Mouse (Mus musculus) embryonic fibroblast, embryonic 13.5 days (primary cell): ENCODE results near the gene Kcns1.

Experiments
- CTCF ChIP-seq: IDR thresholded peaks from 2 replicates; pipeline ENCODE4 v1.5.1; 2011; ENCODE audit warnings: mild to moderate bottlenecking, control low read depth, low read length, moderate library complexity, borderline replicate concordance; ENCODE audit not compliant: insufficient read depth
- POLR2A ChIP-seq: IDR thresholded peaks from 2 replicates; pipeline ENCODE4 v1.6.1; 2011; ENCODE audit warnings: low read depth, mild to moderate bottlenecking, control low read depth, low read length, moderate library complexity

DNA sequence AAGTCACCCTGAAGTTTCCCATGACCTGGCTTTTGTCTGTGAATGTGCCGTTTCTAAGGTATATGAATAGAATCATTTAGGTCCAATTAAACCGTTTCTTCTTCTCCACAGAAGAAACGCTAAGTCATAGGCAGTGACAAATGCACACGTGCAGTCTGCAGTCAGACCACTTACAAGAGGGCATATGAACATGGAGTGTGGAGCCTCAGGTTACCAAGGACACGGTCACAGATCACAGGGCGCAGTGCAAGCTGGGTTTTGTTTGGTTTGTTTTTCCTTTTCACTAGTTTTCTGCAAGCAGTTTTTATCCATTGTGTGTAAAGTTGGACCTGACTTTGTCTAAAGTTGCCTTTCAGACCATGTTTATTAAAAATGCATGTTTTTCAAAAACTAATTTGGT is 26.9 kb downstream of the Kcns1 start:
- TF ChIP-seq CTCF, result no peak
- no peak for TF ChIP-seq POLR2A
